Mouse (Mus musculus) ES-E14 (cell line): ENCODE results near the gene Pycr2.

Experiments used
- CHD2 ChIP-seq: IDR thresholded peaks from 2 replicates; pipeline ENCODE4 v1.6.1; 2014; ENCODE audit warnings: mild to moderate bottlenecking, low read depth, low read length, inconsistent platforms
- ZC3H11A ChIP-seq: IDR thresholded peaks from 2 replicates; pipeline ENCODE4 v1.6.1; 2012; ENCODE audit warnings: low read depth, mild to moderate bottlenecking, inconsistent platforms, low read length, borderline replicate concordance
- ZNF384 ChIP-seq: IDR thresholded peaks from 2 replicates; pipeline ENCODE4 v1.6.1; 2012; ENCODE audit warnings: low read depth, low read length, inconsistent platforms

- TF ChIP-seq CHD2 (no peak), ZC3H11A (no peak), ZNF384 (no peak)
Observed at GRCm38 (mm10) chr1:180911138-180911537, 7.0 kb downstream of the Pycr2 start.
